In the genomic region with DNA sequence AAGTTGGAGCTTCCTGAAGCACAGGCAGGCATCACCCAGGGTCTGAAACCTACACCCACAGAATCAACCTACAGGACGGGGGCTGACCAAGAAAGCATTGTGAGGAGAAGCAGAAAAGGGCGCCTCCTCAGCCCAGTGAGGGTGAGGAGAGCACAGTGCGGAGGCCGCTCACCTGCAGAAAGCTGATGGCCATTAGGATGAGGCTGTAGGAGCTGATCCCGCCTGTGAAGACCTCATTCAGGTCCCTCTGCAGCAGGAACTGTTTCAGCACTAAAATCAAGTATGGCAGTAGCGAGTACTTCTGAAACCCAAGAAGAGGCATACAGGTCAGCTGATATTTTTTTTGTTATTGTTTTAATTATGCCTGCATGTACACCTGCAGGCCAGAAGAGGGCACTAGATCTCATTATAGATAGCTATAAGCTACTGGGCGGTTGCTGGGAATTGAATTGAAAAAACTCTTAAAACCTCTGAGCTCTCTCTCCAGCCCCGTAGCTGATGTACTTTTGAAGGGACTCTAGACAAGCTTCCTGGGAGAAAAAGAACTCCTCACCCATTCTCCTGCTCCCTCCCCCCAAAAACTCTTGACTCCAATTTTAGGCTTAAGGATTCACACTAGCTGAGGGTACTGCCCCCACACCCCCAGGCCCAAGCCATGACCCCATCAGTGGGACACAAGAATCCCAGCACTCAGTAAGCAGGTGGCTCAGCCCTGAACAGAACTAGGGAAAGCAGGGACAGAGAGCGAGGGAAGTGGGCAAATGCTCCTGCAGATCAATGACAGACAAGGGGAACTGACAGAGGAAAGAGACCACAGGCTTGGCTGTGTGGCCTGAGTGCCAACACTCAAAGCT, we compare ENCODE assay signal across 8 mouse cellular contexts. TPM values are rescaled to one million over a fixed set of nuclear protein-coding genes. Genes with fewer than 3 reads are reported as not detected.
DNase-seq lines count a peak whose midpoint lies in the region; ATAC-seq and TF ChIP-seq lines count a peak whose summit lies in the region.

No protein-coding gene starts in this region.

- H3K36me3 ChIP-seq in lung, embryonic 15.5 days: peaks cover 76% of the 10 kb centered on the region
- peaks cover 73% of the 10 kb centered on the region for H3K36me3 ChIP-seq in hindbrain, embryonic 13.5 days
- peaks cover 14% of the 10 kb centered on the region for H3K36me3 ChIP-seq in midbrain, embryonic 16.5 days (ENCODE audit: control insufficient read depth, insufficient read depth, low read length)

- 0 out of 2 replicates have a peak, but pooled peaks have one; percentile 41 for ATAC-seq in lung, embryonic 15.5 days (ENCODE audit: borderline replicate concordance, extremely low read depth, low FRiP score, low TSS enrichment)
- peak; percentile 75 for ATAC-seq in hindbrain, embryonic 13.5 days (ENCODE audit: low FRiP score)
- peak; percentile 62 for ATAC-seq in midbrain, embryonic 16.5 days

- H3K4me1 ChIP-seq in lung, embryonic 15.5 days: no peaks in the 10 kb centered on the region
- H3K4me1 ChIP-seq in lung, adult 2 months (ENCODE audit: control insufficient read depth, insufficient read depth, low read length): no peaks in the 10 kb centered on the region
- peaks cover 6% of the 10 kb centered on the region for H3K4me1 ChIP-seq in hindbrain, embryonic 13.5 days (replicated peaks)
- peaks cover 3% of the 10 kb centered on the region; the same call in 1 of the 2 replicates for H3K4me1 ChIP-seq in midbrain, embryonic 16.5 days (ENCODE audit: control insufficient read depth, insufficient read depth, low read length)

- WGBS in lung, embryonic 15.5 days: 61% methylated on average over 9 of the region's 9 CpGs
- 57% methylated on average over 9 of the region's 9 CpGs for WGBS in lung, adult 2 months
- 69% methylated on average over 9 of the region's 9 CpGs for WGBS in hindbrain, embryonic 13.5 days
- 61% methylated on average over 9 of the region's 9 CpGs for WGBS in midbrain, embryonic 16.5 days

- H3K4me3 ChIP-seq in lung, embryonic 15.5 days: no peak overlapping the region
- no peak overlapping the region for H3K4me3 ChIP-seq in lung, adult 2 months (replicated peaks; ENCODE audit: extremely low read depth, low read depth, low read length)
- no peak overlapping the region for H3K4me3 ChIP-seq in hindbrain, embryonic 13.5 days
- no peak overlapping the region for H3K4me3 ChIP-seq in midbrain, embryonic 16.5 days (ENCODE audit: low read depth, low read length)

- no peak for TF ChIP-seq CTCF in lung, adult 2 months (IDR thresholded peaks at IDR 0.05; ENCODE audit: insufficient read depth, low read length)

- H3K4me2 ChIP-seq in lung, embryonic 15.5 days: no peak overlapping the region
- H3K4me2 ChIP-seq in hindbrain, embryonic 13.5 days: no peak overlapping the region
- H3K4me2 ChIP-seq in midbrain, embryonic 16.5 days (ENCODE audit: low read length): no peak overlapping the region

- H3K9me3 ChIP-seq in lung, embryonic 15.5 days: no peaks in the 10 kb centered on the region
- no peaks in the 10 kb centered on the region for H3K9me3 ChIP-seq in hindbrain, embryonic 13.5 days
- H3K9me3 ChIP-seq in midbrain, embryonic 16.5 days (replicated peaks; ENCODE audit: control insufficient read depth, low read length, poor library complexity, severe bottlenecking): no peaks in the 10 kb centered on the region

- H3K27ac ChIP-seq in lung, embryonic 15.5 days: no peak overlapping the region
- no peak overlapping the region for H3K27ac ChIP-seq in hindbrain, embryonic 13.5 days
- H3K27ac ChIP-seq in midbrain, embryonic 16.5 days (ENCODE audit: low read length): no peak overlapping the region

- DNase-seq in cerebellum, adult 9-10 months: peak; percentile 77
- no peak for DNase-seq in cerebellum, adult 8-10 months
- no peak for DNase-seq in lung, adult 2 months
- DNase-seq in right cerebral cortex, postnatal 36 days (ENCODE audit: low spot score in 2 of 2): no peak
- no peak for DNase-seq in layer of hippocampus, postnatal 10 days (ENCODE audit: low spot score in 2 of 2)

- no peak for TF ChIP-seq POLR2A in lung, adult 2 months (IDR thresholded peaks at IDR 0.05; ENCODE audit: borderline replicate concordance, extremely low read depth, low read depth, low read length)

- H3K27me3 ChIP-seq in lung, embryonic 15.5 days: no peaks in the 10 kb centered on the region
- H3K27me3 ChIP-seq in hindbrain, embryonic 13.5 days: no peaks in the 10 kb centered on the region
- no peaks in the 10 kb centered on the region for H3K27me3 ChIP-seq in midbrain, embryonic 16.5 days (ENCODE audit: control insufficient read depth, insufficient read depth, low read depth, low read length)

- no peak overlapping the region for H3K9ac ChIP-seq in lung, embryonic 15.5 days
- no peak overlapping the region for H3K9ac ChIP-seq in hindbrain, embryonic 13.5 days
- H3K9ac ChIP-seq in midbrain, embryonic 16.5 days (ENCODE audit: low read depth, low read length): no peak overlapping the region

RNA-seq across cellular contexts. Expression of gene Nsun2, which starts 23.9 kb away (rescaled TPM):
- polyA plus RNA-seq in lung, embryonic 15.5 days (2015; fragmentation: Nextera tagmentation; extraction: Ambion mirVana): 112 and 113 TPM in 2 replicates
- polyA plus RNA-seq in lung, adult 2 months (2012; rRNA removed): 19.3 and 28.7 TPM in 2 replicates
- 75.2 and 77.6 TPM in 2 replicates for polyA plus RNA-seq in hindbrain, embryonic 13.5 days (2015; fragmentation: Nextera tagmentation; extraction: Ambion mirVana)
- 67.9 and 70.2 TPM in 2 replicates for polyA plus RNA-seq in midbrain, embryonic 16.5 days (2015; fragmentation: Nextera tagmentation; extraction: Ambion mirVana)
- 10 to 100 TPM; 74.5 to 84.5 TPM for total RNA-seq in layer of hippocampus, postnatal 10 days (2021)

RNA-seq across cellular contexts. Expression of gene Tent4a, which starts 24.8 kb away (rescaled TPM):
- 5.3 and 5.7 TPM in 2 replicates for polyA plus RNA-seq in lung, embryonic 15.5 days (2015; fragmentation: Nextera tagmentation; extraction: Ambion mirVana)
- polyA plus RNA-seq in lung, adult 2 months (2012; rRNA removed): 12.0 and 12.5 TPM in 2 replicates
- 6.2 and 6.6 TPM in 2 replicates for polyA plus RNA-seq in hindbrain, embryonic 13.5 days (2015; fragmentation: Nextera tagmentation; extraction: Ambion mirVana)
- polyA plus RNA-seq in midbrain, embryonic 16.5 days (2015; fragmentation: Nextera tagmentation; extraction: Ambion mirVana): 5.4 and 6.3 TPM in 2 replicates
- total RNA-seq in layer of hippocampus, postnatal 10 days (2021): 10 to 100 TPM; 40.9 to 41.7 TPM
